Mouse (Mus musculus) A20 (cell line): ENCODE results near the gene Gabbr2.

Experiments used
- DNase-seq: peaks from one replicate; pipeline ENCODE4 v3.0.0-alpha.2; 2011; ENCODE audit warnings: low read depth, low spot score

Gene Gabbr2

GRCm38 (mm10) chr4:46991016-46991958 lies at the start of gene Gabbr2:
Gene Gabbr2, minus strand, starts transcription at chr4:46991873.
- no peak for DNase-seq

DNA sequence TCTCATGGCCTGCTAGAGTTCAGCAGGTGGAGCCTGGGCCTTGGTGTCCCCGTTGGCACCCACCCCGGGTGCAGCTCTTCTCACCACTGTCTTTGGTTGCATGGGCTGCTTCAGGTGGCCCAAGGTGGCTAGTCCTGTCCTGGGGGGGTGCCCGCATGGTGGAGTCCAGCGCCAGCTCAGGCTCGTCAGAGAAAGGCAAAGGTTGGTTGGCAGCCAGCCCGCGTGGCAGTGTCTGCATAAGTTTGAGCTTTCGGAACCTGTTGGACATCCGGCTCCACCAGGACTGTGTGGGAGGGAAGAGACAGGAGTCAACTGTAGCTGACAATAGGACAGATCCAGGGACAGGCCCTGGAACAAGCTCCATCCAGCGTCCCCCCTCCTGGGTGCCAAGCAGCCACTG lies 47.9 kb upstream of the Gabbr2 start:
- DNase-seq, result no peak

DNA sequence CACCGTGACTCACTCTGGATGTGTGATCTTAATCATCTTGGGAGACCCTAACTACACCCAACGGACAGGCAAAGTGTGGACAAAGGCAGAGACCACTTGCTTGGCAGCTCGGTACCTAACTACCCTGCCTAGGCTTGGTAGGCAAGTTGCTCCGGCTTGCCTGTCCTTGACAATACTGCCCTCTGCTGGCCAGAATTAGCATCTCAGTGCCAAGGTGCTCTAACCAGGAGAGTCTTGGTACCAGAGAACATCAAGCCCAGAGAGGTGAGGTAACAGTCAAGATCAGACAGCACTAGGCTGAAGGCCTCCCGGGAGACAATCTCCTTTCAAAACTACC lies 45.6 kb upstream of the Gabbr2 start:
- DNase-seq, result peak; percentile 73

DNA sequence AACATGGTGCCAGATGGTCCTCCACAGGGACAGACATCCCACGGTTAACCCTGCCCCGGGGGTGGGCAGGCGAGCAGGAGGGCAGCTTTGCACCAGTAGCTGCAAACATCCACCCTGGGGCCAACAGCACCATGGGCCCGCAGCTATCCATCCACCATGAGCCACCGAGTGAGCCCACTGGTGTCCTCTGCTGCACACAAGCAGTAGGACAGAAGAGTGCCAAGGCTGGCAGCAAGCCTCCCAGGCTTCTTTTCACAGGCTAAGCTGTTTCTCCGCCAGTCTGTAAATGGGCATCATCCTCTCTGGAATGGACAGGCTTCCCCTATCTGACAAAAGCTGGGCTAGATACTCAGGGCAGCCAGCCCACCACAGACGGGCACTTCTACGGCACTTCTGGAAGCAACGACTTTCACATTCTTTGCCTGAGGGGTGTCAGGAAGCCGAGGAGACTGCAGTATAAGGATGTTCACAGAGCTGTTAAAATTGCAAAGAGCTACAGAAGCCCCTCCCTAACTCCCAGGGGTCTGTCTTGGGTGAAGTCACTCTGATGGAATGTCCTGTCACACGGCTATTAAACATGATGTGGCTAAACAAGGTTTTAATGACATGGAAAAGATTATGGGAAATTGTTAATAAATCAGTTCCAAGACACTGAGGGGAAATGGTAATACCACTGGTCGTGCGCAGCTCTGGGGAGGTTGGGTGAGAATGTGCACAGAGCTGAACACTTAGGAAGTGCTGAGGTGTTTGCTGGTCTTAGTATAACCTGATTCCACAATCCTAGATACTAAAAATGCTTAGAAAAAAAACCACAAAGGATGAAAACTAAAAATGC lies 45.0 kb upstream of the Gabbr2 start:
- DNase-seq, result no peak

- DNase-seq, result no peak
Observed at GRCm38 (mm10) chr4:47035536-47035935, 43.9 kb upstream of the Gabbr2 start.

GRCm38 (mm10) chr4:47032171-47032570 lies 40.5 kb upstream of the Gabbr2 start:
- DNase-seq, result no peak

DNA sequence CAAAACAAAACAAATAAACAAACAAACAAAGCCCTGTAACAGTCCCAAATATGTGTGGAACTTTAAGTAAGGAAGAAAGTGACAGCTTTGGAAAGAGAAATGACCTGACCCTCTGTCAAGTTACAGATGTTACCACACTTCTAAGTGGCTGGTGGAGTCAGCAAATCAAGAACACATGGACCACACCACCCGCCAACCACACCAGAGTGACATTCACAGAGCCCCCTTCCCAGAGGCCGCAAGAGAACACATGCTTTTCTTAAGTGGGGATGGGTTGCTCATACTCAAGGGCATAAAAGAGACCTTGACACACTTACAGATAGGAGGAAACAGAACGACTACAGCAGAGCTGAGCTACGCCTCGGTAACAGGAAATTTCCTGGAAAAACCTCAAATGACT lies 37.1 kb upstream of the Gabbr2 start:
- no peak for DNase-seq

GRCm38 (mm10) chr4:47023949-47024348 lies 32.3 kb upstream of the Gabbr2 start:
- no peak for DNase-seq

DNA sequence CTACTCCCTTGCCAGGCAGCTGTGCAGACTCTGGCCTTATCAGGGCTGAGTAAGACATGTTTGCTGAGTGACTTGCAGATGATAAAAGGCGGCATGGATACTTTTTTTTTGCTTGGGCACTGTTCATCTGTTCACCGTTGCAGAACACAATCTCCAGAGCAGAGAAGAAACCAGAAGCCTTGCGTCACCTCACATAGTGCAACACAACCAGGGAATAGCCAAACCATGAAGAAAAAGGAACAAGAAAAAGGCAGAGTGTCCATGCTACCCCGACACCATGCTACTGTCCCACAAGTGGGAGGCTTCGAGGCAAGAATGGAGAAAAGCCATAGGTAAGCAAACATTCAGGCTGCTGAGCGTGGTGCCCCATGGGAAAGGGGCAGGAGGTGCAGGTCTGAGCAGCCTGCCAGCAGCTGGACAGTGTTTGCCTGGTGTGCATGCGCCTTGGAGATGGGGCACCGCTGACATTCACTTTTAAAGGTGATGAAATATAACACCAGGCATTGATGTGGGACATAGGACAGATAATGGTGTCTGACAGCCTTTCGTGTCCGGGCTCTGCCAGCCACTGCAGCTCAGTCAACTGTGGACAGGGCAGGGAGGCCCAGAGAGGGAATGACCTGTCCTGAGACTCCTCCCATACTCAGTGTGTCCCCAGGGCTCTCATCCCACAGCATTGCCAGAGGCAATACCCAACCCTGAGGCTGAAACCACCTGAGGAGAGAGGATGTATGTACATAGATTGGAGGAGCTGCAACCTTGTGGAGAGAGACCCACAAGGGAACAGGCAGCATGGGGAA lies 31.3 kb upstream of the Gabbr2 start:
- DNase-seq, result no peak

- DNase-seq, result peak; percentile 68
Observed at GRCm38 (mm10) chr4:47020563-47020962, 28.9 kb upstream of the Gabbr2 start.

- DNase-seq, result peak; percentile 75
Observed at GRCm38 (mm10) chr4:47015156-47015555, 23.5 kb upstream of the Gabbr2 start.

- DNase-seq, result no peak
Observed at GRCm38 (mm10) chr4:47012476-47012875, 20.8 kb upstream of the Gabbr2 start.

DNA sequence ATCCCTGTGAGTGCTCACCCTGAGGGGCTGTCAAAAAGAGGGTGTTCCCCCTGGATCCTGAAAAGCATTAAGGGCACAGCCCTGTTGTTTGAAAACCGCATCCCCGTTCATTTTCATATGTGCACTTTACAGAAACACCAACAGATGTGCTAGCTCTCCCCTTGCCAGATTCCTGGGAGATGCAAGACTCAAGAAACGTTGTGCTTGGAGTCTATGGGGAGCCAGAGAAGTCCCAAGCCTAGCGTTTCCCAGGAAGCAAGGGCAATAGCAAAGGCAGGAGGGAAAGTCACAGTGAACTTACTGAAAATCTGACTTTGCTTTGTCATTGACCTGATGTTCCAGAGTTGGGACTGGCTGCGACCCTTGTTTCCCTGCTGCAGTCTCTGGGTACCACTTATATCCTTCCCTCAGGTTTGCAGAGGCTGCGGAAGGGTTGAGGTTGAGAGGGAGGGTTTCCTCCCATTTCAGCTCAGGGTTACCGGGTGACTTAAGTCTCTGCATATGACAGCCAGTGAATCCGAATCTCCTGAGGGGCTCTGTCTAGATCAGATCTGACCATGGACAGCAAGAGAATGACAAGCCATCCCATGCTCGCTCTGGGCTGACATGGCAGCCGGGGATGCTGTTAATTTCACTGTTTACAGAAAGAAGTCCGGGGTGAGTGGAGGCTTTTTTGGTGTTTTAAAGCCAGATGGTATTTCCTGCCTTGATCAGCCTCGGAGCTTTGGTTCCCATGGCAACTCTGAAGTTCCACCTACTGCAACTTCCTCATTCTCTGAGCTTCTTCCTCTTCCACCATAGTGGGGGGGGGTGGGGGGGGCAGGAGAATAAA lies 18.9 kb upstream of the Gabbr2 start:
- DNase-seq, result peak; percentile 93

GRCm38 (mm10) chr4:47000626-47001395 lies 9.1 kb upstream of the Gabbr2 start:
- DNase-seq, result peak; percentile 72

DNA sequence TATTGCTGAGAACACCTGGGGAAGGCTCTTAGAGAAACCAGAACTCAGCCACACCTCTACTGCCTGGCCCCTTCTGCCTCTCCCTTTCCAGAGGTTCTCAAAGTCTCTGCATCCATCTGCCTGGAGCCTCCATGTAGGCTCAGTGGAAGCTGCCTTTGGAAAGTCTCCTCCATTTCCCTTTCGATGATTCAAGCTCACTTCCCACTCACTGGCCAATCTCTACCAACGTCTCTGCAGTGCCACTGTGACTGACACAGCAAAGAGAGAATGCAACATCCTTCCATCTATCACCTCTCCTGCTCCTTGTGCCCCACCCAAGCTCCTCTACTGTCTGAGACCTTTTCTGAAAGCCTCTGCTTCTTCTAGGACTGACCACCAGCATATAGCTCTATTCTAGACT lies 6.3 kb upstream of the Gabbr2 start:
- no peak for DNase-seq

- no peak for DNase-seq
Observed at GRCm38 (mm10) chr4:46992827-46993473, 1.3 kb upstream of the Gabbr2 start.

- no peak for DNase-seq
Observed at GRCm38 (mm10) chr4:46991959-46992316, 265 bp upstream of the Gabbr2 start.

DNA sequence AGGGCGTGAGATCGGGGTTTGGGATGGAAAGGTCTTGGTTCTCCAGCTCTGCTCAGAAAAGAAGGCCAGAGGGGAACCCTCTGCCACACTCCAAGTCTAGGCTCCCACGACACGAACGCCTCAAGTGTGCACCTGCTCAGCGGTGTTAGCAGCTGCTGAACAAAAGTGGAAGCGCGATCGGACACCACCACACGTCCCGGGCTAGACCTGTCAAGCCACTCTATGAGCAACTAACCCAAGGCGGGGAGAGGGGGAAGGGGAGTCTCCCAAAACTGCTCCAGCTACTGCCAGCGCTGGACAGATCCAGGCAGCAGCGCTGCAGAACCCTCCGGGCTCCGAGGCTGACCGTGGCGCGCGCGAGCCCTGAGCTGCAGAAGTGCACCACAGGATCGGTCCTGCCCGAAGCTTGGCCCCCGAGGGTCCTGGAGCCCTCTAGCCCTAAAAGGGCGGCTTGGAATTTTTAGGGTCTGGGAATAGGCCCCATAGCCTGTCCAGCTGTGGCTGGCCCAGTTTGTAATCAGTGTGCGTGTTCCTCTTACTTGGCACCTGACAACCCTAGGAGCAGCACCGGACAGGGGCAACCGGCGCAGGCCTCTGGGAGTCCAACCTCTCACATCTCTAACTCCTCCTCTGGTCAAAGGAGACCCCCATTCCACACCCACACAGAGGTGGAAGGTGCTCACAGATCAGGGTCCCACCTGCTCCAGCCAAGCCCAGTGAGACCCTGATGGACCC lies 1.2 kb downstream of the Gabbr2 start:
- no peak for DNase-seq

GRCm38 (mm10) chr4:46989842-46990241 lies 1.8 kb downstream of the Gabbr2 start:
- DNase-seq, result no peak
